Mouse (Mus musculus): Measurements from ENCODE around the gene Cdkl2. TPM values are rescaled to one million over a fixed set of nuclear protein-coding genes. Genes with fewer than 3 reads are reported as not detected.

Gene Cdkl2
- total RNA-seq, 2 experiments from 2014 or later = 36.4 to 37.4 TPM

DNA sequence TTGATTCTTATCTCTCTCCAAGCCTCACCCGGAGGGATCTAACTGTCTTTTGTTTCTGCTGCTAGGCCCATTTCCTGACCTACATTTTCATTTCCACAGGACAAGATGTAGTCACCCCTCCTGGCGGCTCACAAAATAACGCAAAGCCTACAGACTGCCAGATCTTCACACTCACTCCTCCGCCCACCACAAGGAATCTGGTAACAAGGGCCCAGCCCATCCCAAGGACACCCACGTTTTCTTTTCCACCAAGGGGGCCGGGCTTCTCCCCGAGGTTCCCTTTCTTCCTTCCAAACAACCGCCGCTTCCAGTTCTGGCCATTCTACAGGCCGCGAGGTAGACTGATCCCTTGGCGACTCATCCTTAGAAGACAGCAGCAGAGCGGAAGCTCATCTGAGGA is 49.1 kb downstream of the Cdkl2 start:
- peak; percentile 68 for DNase-seq (ENCODE audit: low spot score in 2 of 2)

DNA sequence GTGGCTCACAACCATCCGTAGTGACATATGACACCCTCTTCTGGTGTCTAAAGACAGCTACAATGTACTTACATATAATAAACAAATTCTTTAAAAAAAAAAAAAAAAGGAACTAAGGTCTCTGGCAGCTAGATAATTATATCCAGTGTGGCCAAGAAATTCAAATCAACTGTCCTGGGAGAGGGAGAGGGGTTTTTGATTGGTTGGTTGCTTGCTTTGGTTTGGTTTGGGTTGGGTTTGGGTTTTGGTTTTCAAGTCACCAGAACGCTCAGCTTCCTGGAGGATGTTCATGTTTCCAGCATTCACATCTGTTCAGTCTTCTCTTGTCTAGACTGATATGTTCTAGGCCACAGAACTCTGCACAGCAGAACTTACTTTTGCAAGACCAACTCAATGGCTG is 50.6 kb downstream of the Cdkl2 start:
- no peak for DNase-seq (ENCODE audit: low spot score in 2 of 2)

DNA sequence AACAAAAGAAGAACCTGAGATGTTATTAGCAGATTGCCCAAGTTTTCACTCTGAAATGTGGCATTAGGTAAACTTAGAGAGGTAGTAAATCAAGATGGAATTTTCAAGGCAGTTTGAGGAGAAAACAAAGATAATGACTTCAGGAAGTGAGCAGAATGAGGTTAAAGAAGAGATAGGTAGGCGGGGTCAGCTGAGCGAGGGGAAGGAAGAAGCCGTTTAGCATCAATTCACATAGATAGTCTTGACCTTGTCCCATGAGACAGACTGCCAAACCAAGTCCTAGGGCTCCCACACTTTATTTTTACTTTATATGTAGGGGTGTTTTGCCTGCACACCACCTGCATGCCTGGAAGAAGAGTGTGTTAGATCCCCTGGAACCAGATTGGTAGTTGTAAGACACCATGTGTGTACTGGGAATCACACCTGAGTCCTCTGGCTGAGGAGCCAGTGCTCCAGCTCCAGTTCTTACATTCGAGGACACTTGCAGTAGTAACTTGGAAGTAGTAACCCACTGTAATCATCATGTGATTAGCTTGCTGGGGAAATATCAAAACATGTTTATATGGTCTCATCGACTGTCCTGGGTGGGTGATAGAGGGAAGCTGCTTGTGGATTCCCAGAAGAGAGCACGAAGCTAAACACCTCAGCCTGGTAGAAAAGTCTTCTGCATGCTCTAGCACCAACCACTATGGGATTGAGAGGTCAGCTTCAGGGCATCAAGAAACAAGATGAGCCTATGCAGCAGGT is 52.3 kb downstream of the Cdkl2 start:
- DNase-seq (ENCODE audit: low spot score in 2 of 2) = no peak

DNA sequence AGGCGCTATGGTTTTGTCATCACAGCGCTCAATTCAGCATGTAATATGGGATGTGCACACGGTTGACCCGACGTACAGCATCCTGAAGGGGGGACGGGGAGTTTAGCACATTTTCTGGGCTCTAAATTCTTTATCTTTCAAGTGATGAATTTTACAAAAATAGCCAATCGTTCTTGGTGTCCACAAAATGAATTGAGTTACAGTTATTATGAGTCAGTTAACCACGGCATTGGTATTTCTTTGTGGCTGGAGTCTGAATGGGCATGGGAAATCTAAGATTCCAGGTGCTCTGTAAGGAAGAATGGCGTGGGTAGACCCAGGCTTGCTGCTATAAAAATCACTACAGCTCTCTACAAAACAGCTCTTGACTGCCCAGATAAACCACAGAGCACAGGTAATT is 54.4 kb downstream of the Cdkl2 start:
- DNase-seq (ENCODE audit: low spot score in 2 of 2) = no peak

DNA sequence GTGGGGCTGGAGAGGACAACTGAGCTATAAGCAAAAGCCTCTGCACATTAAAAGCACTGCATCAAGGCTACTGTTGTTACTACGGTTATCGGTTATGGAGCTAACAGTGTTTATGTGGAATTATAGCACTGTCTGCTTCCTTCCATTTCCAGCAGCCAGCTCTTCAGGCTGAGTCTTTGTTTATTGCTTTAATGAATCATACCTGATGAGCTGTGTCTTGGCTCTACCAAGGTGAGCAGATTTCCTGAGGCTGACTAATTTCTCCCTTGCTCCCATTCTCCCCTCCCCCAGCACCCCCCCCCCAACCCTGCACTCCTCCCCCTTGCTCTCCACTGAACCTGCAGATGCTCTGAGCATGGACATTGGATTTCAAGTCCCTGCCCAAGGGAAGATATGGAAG is 55.9 kb downstream of the Cdkl2 start:
- DNase-seq (ENCODE audit: low spot score in 2 of 2) = no peak

DNA sequence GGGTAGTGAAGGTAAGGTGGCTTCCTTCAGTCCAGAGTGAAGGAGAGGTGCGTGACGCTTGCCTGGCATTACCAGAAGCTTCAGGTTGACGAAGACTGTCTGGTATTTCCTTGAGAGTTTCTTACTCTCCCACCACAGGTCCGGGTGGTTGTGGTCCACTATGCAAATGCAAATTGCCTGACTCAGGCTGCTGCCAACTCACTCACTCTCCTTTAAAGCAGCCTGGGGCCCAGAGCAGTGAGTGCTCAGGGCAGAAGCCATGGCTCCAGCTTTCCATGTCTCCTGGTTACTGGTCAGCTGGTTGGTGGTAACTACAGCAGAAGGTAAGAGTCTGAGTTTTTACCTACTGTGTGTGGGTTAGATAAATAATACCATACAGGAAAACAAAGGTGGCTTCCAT is 56.4 kb downstream of the Cdkl2 start, which contains the start of gene Odaph:
Odaph (plus strand) TSS at position 240 of the 400 bp plus-strand sequence.
- no peak for DNase-seq (ENCODE audit: low spot score in 2 of 2)

DNA sequence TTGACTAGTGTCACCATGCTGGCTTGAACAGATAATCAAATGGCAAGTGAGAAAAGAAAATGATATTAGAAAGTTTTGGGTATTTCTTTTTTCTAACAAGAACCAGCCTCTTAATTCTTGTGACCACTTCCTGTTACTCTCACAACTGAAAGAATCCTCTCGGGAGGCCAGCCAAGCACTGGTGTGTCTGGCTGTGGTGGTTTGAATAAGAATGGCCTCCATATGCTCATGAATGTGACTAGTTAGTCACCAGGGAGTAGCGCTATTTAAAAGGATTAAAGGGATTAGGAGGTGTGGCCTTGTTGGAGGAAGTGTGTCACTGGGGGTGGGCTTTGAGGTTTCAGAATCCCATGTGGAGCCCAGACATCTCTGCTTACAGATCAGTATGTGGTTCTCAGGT is 58.0 kb downstream of the Cdkl2 start:
- no peak for DNase-seq (ENCODE audit: low spot score in 2 of 2)

DNA sequence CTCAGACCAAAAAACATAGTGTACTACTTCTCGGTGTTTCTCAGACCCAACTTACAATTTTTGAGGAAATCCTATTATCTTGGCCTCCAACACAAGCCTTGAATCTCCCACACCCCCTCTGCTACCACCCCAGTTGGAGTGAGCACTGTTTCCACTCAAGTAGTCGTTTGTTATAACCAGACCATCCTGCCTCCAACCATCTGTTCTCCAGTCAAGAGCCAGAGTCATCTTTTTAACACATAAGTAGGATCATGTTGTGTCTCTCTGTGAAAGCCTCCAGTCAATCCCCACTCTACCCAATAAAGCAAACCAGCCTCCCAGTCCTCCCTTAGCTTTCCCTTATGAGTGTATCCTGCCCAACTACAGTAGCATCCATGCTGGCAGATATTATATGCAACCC is 60.2 kb downstream of the Cdkl2 start:
- peak in 1 of 2 experiments; percentile 16 for DNase-seq (ENCODE audit: low spot score in 2 of 2)

DNA sequence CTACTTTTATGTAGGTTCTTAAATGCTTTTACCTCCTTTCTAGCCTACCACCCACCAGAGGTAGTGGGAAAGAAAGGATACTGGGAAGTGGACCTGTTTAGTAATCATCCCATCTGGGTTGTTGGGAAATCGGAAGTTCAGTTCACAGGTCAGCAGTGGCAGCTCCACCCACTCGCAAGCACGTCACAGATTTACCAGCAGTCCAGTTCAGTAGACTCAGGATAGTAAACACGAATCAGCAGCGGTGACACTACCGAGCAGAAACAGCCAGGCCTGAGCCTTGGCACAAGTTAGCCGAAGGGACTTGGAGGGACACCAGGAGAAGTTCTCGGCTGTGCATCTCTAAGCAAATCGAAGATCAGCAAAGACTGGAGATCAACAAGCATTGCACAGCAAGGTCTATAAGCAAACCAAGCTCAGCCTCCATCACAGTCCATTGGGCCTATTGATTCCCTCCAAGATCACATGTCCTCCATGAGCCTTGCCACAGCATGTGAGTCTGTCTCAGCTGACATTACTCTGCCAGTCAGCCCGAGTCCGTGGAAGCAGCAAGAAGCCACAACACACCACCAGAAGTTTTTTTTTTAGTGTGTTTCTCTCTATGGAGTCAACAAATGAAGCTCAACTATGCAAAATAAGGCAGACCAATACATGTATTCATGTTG is 62.4 kb downstream of the Cdkl2 start:
- DNase-seq (ENCODE audit: low spot score in 2 of 2) = no peak

DNA sequence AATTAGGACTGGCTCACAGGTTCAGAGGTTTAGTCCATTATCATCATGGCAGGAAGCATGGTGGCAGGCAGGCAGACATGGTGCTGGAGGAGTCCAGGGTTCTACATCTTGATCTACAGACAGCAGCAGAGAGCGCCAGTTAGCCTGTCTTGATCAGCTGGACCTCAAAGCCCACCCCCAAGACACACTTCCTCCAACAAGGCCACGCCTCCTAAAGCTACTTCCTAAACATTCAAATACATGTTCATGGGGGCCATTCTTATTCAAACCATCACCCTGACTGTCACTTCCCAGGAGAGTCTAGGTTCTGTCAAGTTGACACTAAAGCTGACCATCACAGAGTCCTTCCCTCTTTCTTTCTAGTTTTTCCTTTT is 66.3 kb downstream of the Cdkl2 start:
- DNase-seq (ENCODE audit: low spot score in 2 of 2) = no peak

DNA sequence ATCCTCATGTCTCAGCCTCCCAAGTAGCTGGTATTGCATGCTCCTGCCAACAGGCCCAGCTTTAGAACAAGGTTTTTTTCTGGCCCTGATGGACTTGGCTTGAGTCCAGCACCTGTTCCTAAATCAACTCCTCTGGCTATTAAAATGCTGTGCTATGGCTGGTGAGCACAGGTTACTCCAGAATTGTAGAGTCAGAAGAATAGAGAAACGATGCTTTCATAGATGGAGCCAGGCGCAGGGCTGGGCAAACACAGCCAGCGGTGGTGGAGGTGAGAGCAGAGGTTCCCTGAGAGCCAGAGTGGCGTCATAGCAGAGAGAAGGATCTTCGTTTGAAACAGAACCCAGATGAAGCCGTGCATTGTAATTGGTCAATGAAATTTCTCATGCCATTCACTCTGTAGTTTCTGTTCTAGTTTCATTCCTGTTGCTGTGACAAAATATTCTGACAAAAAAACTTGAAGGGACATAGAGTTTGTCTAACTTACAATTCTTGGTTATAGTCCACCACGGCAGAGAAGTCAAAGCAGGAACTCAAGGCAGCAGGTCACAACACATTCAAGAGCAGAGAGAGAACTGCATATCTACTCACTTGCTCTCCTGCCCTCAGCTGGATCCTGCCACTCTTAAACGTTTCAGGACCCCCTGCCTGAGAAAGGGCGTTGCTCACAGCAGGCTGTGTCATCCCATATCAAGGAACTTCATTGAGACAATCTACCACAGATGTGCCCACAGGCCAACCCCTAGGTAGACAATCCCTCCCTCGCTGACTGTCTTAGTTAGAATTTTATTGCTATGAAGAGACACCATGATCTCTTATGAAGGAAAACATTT is 66.9 kb downstream of the Cdkl2 start:
- DNase-seq (ENCODE audit: low spot score in 2 of 2) = no peak

DNA sequence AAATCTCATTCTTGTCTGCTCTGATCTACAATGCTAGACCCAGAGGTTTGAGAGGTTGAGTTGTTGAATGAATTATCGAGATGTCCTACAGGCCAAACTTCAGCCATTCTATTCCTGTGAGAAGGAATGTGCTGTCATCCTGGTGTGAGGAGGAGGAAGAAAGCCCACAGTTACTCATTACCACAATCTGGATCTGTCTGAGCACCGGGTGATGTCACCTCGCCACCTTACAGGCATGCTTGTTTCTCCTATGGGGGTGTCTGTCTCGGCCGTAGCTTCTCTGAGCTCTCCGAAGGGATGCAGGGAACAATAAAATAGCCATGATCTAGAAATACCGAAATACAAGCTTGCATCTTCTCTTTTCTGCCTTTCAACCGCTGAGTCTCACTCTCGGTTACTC is 67.9 kb downstream of the Cdkl2 start:
- DNase-seq (ENCODE audit: low spot score in 2 of 2) = peak in 1 of 2 experiments; percentile 34

DNA sequence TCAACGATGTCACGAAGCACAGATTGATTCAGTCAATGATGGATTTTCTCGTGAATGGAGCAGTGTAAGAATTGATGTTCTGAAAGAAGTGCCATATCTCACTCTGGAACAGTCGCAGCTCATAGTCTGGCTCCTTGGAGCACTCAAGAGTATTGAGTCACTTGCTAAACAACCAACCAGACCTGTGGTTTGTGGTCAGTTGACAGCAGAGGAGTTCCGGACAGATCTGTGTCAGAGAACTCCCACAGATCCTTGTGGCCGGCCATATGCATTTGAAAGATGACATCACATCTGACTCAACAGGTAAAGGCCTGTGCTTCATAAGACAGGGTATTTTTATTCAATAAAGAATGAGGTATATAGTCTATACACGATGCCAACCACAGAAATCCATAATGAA is 69.7 kb downstream of the Cdkl2 start:
- DNase-seq (ENCODE audit: low spot score in 2 of 2) = no peak

DNA sequence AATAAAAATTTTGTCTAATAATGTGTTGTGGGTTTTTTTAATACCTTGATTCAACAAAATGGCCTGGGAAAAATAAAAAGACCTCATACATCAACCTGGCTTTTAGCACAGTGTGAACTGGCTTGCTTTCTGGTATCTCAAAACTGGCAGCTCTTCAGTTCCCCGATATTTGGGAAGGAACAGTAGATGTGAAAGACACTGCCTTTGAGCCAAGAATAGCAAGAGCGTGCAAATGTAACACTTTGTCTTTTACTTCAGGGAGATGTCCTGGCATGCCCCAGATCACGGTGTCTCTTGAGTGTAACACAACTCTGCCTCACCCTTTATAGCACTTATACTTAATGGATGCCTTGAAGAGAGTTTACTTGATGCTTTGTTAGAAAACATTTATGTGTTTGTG is 71.6 kb downstream of the Cdkl2 start:
- no peak for DNase-seq (ENCODE audit: low spot score in 2 of 2)

DNA sequence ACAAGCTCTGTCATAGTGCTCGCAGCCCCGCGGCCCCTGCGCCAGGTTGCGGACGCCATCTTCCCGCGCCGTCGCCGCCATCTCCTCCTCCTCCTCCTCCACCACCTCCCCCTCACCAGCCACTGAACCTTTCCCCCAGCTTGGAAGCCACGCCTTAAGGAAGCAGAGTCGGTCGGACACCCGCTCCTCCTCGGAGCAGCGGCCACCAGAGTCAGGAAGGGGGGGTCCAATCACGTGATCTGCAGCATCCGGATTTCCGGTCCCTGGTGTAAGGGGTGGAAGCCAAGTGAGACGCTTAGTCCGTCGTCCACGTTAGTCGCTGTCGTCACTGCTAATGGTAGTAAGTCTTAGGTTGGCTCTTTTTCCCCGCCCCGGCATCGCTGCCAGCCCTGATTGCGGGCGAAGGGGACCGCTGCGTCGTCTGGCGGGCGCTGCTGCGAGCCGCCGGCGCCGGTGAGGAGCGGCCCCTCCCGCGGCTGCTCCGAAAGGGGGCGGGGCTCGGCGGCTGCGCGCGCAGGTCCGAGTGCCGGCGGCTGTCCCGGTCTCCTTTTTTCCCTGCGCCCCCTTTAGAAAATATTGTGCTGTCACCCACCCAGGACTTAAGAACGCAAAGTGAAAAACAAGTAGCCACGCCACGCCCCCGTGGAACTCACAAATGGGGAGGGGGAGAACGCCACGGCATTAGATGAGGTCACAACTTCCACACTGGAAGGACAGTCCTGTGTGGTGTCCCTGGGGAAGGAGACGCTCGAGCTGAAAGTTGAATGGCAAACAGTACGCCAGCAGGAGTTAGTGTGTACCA is 80.8 kb downstream of the Cdkl2 start, which contains the start of gene Rchy1:
Rchy1 (minus strand) TSS at position 430 of the 802 bp plus-strand sequence.
- DNase-seq (ENCODE audit: low spot score in 2 of 2) = peak; percentile 89 to 91

DNA sequence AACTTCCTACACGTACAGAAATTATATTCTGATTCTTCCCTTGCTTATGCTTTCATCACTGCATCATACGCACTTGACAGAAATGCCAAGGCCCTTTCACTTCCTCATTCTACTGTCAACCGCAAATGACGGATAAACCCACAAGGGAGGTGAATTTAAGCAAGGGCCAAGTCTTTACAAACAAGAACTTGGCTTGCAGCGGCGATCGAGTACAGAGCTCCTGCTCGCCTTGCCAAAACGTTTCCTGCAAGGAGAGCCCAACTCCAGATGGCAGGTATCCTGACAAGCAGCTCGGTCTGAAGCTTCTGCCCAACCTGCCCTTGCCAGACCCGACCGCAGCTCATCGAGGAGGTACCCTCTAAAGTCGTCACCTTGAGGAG is 81.4 kb downstream of the Cdkl2 start:
- no peak for DNase-seq (ENCODE audit: low spot score in 2 of 2)

DNA sequence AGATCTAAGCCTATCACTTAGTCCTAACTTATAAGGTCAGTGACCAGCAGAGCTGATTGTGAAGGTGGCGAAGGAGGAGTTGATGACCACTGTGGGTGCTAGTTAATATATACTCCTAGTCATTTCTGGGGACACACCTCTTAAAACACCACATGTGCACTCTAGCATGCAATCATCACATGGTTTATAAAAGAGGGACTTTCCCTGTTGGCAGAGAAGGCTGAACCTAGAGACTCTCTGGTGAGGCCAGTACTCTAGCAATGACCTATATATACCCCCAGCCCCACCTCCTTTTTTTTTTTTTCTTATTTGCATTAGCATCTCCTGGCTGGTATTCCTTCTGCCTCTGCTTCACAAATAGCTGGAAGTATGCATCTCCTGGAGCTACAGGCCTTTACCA is 82.3 kb downstream of the Cdkl2 start:
- DNase-seq (ENCODE audit: low spot score in 2 of 2) = no peak

DNA sequence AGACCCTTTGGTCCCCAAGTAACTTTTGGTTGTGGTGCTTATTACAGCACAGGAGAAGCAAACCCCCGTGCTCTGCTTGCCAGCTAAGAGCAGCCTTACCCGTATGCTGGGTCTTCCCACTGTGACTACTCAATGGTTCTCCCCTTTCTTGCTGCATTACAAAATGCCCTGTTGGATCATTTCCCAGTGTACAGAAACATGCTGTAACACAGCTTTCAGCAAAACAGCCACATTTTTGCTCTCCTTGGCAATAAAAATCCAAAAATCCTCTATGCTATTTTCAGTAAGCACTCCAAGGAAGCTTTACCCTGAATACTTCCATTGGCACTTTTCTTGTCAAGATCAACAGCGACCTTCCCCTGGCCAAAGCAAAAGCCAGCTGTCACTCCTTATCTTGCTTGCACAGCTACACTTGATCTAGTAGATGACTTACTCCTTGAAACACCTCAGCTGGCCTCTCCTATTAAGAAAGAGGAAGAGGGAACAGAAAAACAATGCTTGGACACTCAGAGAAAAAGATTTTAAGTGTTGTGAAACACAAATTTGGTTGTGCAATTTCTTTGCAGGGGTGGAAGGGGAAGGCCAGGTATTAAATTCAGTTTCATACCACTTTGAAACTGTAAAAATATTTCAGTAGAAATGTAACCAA is 83.0 kb downstream of the Cdkl2 start:
- DNase-seq (ENCODE audit: low spot score in 2 of 2) = no peak

DNA sequence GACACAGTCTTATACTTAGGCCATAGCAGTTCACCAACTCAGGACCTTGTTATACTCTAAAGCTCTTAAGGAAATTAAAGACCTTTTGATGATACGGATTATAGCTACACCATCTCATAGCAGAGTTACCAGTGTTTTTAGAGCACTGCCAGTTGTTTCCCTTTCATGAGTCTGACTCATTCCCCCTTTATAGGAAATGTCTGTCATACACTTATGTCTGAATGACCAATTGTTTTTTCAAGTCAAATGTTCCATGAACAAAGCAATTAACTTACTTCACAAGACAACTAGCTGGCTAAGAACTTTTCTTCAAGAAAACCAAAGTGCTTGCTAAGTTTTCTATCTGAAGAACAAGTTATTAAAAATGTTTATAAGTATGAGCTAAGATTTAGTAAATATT is 83.7 kb downstream of the Cdkl2 start:
- no peak for DNase-seq (ENCODE audit: low spot score in 2 of 2)

DNA sequence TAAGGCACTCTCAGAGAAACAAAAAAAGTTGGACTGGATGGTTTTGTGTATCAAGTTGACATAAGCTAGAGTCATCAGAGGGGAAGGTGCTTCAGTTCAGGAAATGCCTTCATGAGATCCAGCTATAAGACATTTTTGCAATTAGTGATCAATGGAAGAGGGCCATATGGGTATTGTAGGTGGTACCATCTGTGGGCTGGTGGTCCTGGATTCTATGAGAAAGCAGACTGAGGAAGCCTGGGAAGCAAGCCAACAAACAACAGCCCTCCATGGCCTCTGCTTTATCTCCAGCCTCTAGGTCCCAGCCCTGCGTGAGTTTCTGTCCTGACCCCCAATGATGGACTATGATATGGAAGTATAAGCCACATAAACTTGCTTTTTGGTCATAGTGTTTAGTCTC is 84.6 kb downstream of the Cdkl2 start:
- DNase-seq (ENCODE audit: low spot score in 2 of 2) = no peak

All from left cerebral cortex, adult 18-20 months (tissue).